Mouse (Mus musculus) adrenal gland (tissue): Measurements from ENCODE around the gene Gm10382.
"Not testable (repeated sequence)": the region's sequence is repeated elsewhere in the genome, so short reads cannot be mapped to it uniquely, and the experiment has no call there.

Experiments
- intact Hi-C: fragments of 180-260 bp; cut with DNase I; formaldehyde crosslinking; loops from one replicate; pipeline ENCODE4 v1.15.1; 2025

Gm10382 gene

GRCm38 (mm10) chr5:125392176-125392575 lies 3.1 kb downstream of the Gm10382 start:
- intact Hi-C loops: not testable (repeated sequence)

DNA sequence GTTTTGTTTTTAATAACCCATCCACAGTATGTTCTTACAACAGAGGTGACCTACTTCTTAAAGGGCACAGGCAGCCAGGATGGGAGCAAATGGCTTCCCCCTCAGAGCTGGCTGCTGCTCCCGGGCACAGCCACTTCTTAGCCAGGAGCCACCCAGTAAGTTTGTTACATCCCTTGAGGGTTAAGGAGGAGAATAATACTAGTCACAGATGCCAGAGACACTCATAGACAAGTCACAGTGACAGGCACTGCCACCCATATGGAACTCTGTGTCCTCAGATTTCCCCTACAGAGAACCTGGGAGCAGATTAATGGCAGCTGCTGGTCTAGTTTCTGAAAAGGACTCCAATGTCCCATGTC lies 3.5 kb downstream of the Gm10382 start:
- intact Hi-C loops: no loop called here

- intact Hi-C loops: no loop called here
Observed at GRCm38 (mm10) chr5:125392977-125393621, 4.0 kb downstream of the Gm10382 start.

- intact Hi-C loops: no loop called here
Observed at GRCm38 (mm10) chr5:125393622-125394603, 4.8 kb downstream of the Gm10382 start.

DNA sequence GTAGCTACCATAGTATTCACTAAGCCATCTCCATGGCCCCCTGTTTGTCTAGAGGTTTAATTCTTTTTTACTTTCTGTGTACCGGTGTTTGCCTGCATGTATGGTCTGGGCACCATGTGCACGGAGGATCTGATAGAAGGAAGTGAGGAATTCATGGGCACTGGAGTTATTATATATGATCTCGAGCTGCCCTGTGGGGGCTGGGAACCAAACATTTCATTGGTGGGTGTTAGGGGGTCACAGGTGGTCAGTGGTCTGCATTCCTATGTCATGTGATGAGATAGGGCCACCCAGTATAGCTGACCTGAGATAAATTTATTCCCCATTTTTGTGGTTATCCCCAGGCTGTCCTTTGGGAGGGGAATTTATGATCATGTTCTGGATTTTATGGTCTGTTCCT lies 5.9 kb downstream of the Gm10382 start:
- intact Hi-C loops: no loop called here

GRCm38 (mm10) chr5:125400903-125401302 lies 11.8 kb downstream of the Gm10382 start:
- intact Hi-C loops: no loop called here

- intact Hi-C loops: no loop called here
Observed at GRCm38 (mm10) chr5:125402476-125402875, 13.4 kb downstream of the Gm10382 start.

DNA sequence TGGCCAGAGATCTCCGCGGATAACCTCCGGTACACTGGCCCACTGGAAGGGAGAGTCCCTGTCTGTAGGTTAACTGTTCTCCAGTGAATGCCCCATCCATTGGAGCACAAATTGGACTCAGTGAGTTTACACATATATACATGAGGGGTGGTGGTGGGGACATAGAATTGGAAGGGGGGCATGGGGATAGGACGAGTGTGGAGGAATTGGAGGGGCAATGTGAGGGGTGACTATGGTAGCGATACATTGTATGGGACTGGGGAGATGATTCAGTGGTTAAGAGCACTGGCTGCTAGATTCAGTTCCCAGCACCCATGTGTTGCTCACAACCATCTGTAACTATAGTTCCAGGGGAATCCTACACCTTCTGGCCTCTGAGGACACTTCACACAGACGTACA lies 13.9 kb downstream of the Gm10382 start:
- intact Hi-C loops: no loop called here

DNA sequence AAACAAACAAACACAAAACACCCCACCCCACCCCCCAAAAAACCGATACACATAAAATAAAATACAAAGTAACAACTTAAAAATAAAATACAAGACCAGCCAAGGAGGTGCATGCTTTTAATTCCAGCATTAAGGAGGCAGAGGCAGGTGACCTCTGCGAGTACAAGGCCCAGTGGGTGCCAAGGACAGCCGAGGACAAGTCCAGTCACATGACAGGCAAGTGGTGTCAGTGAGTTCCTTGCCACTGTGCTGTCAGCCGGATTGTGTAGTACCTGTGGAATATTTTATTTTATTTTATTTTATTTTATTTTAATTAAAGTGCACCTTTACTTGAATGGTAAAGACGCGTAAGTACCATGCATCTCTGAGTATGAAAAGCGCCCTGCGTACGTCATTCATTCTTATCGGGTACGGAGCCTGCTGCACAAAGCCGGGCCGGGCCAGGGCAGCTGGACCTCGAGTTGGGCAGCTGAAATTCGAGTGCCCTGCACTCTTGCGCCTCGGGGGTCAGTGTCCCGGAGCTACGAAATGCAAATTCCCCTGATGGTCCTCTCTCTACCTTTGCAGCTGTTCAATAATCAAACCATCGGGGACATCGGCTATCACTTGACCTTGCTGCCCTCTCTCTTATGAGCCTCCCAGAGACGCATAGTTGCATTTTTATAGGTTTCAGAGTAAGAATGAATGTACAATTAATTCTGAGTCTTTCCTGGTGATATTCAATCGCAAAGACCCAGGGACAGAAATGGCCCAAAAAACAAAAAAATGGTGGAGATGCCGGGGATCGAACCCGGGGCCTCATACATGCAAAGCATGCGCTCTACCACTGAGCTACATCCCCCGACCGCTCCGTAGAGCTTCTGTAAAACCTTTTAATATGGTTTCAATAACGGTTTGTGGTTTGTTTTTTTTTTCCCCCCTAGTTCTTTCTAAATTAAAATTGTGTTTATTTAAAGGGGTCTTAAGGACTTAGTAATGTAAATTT lies 14.7 kb downstream of the Gm10382 start:
- intact Hi-C loops: no loop called here

DNA sequence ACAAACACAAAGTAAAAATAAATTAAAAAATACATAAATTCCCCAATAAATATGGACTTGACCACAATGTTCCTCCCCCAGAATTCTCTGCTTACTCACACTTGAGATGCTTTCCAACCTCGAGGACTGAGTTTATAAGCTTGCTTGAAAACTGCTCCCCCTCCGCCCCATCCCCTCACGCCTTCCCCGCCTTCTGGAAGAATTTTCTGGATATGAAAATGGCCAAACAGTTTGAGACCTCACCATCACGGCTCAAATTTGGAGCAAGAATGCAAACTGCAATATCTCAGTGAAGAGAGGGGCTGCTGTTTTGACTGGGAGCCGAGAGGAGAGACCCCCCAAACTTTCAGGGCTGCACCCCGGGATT lies 15.4 kb downstream of the Gm10382 start:
- intact Hi-C loops: no loop called here

GRCm38 (mm10) chr5:125404903-125405545 lies 15.9 kb downstream of the Gm10382 start:
- intact Hi-C loops: loop anchor here (1.0 kb wide), 1 partner anchor 16 kb away; the partner anchor contains the start of gene Gm10382

DNA sequence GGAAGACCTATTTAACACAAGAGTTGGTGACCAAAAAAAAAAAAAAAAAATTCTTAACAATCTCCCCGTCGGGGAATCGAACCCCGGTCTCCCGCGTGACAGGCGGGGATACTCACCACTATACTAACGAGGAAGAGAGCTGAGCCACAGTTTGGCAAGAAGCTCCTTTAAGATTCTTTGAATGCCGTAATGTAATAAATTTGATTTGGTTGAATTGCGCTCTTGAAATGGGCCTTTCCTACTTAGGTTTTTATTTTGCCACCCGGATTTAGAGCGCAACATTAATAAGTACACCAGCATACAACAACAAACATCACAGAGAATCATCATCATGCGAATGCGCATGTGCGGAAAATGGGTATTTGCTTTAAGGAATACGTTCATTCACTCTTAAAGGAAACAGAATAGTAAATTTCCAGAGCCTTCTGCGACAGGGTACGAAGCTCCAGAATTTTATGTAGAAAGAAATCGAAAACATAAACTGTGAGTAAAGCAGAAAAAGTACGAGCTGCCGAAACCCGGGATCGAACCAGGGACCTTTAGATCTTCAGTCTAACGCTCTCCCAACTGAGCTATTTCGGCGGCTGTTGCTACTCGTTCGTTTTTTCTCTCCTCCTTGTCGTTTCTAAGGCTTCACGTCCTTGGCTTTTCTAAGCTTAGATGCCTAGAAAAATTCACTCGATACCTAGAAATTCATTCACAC lies 16.6 kb downstream of the Gm10382 start:
- intact Hi-C loops: loop anchor here (1.0 kb wide), 1 partner anchor 16 kb away; the partner anchor contains the start of gene Gm10382

DNA sequence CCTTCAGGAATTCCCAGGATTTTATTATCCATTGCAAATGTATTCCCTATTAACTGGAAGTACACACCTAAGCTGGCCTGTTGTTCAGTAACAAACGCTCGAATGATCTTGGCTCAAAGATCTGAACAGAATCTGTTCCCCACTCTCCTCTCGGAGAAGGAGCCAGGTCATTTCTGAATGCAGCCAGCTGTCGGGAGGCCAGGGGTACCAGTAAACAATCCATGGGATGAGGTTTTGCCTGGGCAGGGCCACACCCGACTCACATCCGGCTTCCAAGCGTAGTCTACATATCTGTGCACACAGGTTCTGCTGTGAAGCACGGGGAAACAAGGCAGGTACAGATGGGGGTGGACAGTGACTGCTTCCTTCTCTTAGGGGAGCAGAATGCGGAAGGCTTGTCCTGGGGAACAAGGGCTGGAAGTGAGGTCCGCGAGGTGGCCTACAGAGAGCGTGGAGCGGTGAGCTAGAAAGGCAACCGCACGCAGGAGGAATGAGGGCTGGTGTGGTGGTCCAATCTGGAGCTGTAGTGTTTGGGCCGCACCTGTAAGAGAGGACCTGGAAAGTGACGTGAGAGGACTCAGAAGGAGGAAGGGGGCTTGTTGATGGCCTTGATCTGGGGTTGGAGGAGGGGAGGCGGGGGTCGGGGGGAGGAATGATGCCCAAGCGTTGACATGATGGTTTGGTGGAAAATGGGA lies 17.3 kb downstream of the Gm10382 start:
- intact Hi-C loops: no loop called here

- intact Hi-C loops: no loop called here
Observed at GRCm38 (mm10) chr5:125407020-125407830, 18.1 kb downstream of the Gm10382 start.

DNA sequence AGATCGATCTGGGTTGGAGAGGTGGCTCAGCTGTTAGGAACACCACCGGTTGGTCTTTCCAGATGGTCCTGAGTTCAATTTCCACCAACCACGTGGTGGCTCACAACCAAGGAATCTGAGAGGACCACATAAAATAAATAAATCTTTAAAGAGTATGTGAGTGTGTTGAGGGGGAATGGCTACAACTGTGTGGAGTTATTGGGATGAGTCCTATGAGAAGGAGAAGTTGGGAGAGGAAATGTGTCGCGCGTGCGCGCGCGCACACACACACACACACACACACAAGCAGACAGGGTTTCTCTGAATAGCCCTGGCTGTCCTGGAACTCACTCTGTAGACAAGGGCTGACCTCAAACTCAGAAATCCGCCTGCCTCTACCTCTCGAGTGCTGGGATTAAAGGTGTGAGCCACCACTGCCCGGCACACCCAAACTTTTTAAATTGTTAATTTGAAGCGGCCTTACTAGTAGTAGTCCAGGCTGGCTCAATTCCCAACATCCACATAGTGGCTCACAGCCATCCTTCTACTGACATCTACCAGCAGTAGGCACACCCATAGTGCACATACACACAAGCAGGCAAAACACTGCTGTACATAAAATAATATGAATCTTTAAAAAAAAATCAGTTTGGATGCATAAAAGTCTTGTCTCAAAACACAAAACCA lies 18.9 kb downstream of the Gm10382 start:
- intact Hi-C loops: no loop called here

DNA sequence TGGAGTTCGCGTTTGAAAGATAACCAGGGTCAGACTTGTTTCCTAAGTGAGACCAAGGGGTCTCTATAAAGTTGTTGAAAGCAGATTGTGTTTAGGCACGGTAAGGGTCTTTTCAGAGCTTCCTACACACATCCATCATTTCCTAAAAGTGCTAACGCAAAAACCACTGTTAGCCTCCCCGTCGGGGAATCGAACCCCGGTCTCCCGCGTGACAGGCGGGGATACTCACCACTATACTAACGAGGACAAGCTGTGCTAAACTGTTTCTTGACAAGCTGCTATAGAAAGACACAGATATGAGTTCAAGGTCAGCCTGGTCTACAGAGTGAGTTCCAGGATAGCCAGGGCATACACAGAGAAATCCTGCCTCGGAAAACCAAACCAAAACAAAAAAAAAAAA lies 19.7 kb downstream of the Gm10382 start:
- intact Hi-C loops: no loop called here

- intact Hi-C loops: no loop called here
Observed at GRCm38 (mm10) chr5:125409348-125410090, 20.4 kb downstream of the Gm10382 start.
